Mouse (Mus musculus): Measurements from ENCODE around the gene Gm20683.
A peak's percentile ranks its signal among the peaks of the same experiment; 100 is the strongest.
"Not testable (repeated sequence)": the region's sequence is repeated elsewhere in the genome, so short reads cannot be mapped to it uniquely, and the experiment has no call there.

The Gm20683 gene

DNA sequence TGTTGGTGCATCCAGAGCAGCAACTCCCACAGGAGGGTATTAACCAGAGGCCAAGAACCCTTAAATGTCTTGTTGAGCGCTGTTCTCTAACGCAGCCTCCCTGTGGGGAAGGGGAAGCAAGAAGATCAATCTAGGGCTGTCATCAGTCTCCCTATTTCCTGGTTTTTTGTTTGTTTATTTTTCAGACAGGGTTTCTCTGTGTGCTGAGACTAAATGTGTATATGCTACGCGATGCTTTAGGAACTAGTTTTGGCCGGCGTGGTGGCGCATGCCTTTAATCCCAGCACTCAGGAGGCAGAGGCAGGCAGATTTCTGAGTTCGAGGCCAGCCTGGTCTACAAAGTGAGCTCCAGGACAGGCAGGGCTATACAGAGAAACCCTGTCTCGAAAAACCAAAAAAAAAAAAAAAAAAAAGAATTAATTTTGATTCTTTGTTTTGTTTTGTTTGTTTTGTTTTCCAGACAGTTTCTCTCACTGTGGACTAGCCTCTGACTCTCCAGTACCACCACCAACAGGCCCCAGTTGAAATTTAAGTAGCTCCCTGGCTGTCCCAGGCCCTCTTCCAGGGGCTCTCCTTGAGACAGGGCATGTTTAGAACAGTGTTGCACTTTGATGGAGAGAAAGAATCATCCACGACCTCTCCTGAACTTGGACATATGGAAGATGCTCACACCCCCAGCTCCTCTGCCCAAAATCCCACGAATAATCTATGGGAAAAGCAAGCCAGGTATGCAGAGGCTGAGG, 32.0 kb upstream of the Gm20683 start:
- DNase-seq, result no peak

DNA sequence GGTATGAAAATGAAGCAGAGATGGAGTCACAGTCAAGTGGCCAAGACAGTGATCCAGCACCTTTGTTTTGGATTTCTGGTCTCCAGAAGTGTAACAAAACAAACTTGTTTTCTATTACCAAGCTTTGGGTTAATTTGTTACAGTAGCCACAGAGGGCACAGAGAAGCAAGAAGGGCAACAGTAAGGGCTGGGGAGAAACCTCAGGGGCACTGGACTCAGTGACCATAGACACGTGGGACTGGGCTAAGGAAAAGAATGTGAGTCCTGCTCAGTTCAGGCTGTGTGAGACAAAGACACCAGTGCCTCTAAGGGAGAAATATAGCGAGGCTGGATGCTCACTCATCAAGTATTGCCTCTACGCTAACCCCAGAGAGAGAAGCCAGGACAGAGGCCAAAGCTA, 31.1 kb upstream of the Gm20683 start:
- DNase-seq, result no peak

DNA sequence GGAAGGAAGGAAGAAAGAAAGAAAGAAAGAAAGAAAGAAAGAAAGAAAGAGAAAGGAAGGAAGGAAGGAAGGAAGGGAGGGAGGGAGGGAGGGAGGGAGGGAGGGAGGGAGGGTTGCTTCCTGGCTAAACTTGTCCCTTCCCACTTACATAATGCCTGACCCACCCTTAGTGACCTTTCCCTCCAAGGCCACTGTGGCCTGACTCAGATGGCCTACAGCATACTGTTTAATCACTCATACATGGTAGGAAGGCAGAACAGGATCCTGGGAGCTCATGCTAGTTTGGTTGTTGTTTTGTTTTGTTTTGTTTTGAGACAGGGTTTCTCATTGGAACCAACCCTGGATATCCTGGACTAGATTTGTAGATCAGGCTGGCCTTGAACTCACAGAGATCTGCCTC, 30.0 kb upstream of the Gm20683 start:
- not testable (repeated sequence) for DNase-seq

DNA sequence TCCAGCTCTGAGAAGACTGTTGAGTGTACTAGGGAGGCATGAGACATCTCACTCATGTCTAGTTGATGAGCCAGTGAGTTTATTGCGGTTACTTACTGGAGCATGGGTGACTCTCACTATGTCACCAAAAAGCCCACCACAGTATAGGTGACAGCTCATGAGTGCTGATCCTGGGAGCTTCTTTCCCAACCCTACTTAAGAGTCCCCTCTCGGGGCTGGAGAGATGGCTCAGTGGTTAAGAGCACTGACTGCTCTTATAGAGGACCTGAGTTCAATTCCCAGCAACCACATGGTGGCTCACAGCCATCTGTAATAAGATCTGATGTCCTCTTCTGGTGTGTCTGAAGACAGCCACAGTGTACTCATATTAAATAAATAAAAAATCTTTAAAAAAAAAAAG, 28.4 kb upstream of the Gm20683 start:
- no peak for DNase-seq

DNA sequence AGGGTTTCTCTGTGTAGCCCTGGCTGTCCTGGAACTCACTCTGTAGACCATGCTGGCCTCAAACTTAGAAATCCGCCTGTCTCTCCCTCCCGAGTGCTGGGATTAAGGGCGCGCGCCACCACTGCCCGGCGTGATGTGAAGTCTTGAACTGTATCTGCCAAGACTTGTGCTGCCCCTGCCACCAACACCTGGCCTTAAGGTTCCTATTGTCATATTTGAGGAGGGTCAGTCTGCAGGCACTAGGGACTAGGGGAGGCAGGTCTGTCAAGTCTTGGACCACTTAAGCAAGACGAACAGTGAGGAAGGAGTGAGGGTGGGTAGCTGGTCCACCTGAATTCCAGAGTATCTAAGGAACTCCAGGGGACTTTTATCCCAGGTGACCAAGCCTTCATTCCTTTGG, 27.9 kb upstream of the Gm20683 start:
- DNase-seq, result no peak

DNA sequence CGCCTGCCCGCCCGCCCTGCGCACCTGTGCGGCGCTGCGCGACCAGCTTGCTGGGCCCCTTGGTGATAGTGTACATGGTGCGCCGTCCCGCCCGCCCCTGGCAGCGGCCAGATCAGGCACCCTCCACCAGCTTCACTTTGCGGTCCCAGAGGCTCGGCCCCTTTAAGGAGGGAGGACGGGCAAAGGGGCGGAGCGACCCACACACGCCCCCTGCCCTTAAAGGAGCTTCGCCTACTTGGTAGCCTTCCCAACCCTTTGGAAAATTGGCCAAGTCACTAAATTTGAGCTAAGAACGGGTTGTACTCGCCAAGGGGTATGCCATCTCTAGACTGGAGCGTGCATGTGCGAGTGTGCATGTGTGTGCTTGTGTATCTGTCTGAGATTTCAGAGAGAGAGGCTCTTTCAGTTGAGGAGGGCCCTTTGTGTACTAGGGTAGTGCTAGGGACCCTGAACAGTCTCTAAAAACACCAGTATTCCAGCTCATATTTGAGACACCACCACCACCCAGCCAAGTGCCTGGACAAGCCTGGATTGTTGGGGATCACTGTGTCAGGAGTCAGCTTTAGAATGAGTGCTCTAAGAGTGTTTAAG, 27.1 kb upstream of the Gm20683 start, which contains the start of gene Mcrip2:
Gene Mcrip2, minus strand, starts transcription at position 164 of the 591 bp plus-strand sequence.
- DNase-seq, result peak; percentile 78

DNA sequence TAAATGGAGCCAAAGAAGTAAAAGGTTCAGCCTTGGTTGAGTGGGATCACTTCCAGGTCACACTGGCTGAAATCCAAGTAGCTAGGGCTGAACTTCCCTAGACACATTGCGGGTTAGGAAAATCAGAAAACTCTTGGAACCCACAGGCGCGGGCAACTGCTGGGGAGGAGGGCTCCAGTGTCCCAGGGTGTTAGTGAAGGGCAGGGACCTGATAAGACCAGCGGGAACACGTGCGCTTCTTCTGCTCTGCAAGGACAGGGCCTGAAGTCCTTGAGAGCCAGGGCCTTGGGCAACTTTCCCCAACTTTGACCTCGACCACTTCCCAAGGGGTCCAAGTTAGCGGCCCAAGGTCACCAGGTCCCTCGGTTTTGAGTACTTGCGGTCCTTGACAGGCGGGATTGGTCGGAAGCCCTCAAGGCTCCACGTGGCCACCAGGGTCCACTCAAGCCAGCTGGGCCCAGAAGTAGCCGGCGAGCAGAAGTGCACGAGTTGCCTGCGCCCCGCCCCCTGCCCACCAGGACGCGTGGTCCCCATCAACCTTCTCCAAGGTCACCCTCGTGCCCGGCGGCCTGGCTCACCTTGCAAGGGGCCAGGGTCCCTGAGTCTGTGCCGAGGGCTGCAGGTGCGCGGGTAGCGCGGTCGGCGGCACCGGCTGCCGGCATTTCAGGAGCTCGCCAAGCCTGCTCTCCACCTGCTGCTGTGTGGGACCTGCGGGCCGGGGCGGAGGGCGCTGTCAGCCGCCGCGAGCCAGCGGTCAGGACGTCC, 26.5 kb upstream of the Gm20683 start:
- no peak for DNase-seq

DNA sequence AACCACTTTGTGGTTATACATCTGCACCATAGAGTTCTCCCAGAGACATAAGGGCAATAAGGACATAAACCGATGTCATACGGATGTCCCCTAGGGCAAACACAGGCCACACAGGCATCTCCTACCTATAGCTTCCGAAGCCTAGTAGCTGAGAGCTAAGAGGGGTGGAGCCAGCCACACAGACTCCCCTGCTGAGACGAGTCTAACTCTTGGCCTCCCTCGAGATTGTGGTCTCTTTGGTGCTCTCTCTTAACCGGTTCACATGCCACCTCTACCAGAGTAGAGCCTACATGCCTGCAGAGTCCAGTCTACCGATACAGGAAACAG, 25.9 kb upstream of the Gm20683 start:
- peak; percentile 56 for DNase-seq

DNA sequence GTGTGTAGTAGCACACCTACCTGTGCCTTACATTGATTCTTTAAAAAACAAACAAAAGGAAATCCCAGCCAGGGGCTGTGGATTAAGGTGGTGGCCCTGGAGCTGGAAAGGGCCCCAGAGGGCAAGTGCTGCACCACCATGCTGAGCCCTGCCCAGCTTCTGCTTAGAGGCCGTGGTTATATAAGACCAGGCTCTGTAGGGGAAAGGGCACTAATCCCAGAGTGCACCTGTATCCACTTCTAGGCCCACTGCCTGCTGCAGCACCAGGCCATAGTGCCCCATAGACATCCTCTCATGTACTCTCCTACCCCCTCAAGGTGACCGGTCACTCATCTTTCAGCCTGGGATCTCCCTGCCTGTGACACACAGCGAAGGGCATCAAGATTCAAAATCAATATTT, 24.6 kb upstream of the Gm20683 start:
- no peak for DNase-seq

DNA sequence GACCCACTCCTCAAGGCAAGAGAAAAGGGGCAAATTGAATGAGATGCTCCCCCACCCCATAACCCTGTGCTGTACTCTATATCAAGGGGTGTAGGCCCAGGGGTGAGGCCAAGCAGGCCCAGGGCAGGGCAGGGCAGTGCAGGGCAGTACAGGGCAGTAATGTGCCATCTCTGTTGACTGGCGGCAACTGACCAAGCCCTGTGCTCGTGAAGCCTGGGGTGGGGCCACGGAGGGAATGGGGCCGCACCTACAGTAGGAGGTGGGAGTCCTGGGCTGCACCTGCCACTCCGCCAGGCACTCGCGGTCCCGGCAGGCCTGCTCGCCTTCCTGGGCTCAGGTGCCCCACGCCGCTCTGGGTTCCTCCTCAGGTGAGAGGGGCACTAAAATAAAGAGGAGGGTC, 23.7 kb upstream of the Gm20683 start:
- no peak for DNase-seq

DNA sequence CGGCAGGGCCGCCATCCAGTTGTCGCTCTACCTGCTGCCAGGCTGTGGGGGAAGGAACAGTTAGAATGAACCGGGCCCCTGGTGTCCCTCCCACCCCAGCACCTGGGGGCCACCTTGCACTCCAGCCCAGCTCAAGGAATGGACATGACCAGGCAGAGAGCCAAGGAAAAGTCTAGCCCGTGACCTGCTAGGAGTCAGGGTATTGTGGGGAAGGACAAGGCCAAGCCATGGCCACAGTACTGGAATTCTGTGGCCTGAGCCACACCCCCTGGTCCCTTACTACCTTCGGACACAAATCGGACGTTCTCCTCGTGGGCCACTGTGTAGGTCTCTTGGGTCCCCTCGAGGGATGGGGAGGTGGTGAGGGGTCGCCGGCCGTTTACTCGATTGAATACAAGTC, 22.7 kb upstream of the Gm20683 start:
- no peak for DNase-seq

DNA sequence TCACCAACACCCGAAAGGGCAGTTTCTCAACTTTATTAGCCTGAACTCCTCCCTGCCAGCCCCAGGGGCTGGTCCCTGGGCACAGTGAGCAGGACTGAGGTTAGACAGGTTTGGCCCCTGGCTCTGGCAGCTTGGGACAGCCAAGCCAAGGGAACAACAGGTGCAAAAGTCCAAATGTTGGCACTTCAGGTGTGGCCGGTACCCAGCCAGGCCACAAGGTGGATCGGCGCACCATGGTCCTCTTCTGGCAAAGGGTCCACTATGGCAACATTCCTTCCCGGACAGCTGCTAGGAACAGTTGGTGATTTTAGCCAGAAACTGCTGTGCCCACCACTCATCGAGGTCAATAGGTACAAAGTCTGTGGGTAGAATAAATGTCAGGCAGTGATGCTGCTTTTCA, 22.1 kb upstream of the Gm20683 start:
- no peak for DNase-seq

DNA sequence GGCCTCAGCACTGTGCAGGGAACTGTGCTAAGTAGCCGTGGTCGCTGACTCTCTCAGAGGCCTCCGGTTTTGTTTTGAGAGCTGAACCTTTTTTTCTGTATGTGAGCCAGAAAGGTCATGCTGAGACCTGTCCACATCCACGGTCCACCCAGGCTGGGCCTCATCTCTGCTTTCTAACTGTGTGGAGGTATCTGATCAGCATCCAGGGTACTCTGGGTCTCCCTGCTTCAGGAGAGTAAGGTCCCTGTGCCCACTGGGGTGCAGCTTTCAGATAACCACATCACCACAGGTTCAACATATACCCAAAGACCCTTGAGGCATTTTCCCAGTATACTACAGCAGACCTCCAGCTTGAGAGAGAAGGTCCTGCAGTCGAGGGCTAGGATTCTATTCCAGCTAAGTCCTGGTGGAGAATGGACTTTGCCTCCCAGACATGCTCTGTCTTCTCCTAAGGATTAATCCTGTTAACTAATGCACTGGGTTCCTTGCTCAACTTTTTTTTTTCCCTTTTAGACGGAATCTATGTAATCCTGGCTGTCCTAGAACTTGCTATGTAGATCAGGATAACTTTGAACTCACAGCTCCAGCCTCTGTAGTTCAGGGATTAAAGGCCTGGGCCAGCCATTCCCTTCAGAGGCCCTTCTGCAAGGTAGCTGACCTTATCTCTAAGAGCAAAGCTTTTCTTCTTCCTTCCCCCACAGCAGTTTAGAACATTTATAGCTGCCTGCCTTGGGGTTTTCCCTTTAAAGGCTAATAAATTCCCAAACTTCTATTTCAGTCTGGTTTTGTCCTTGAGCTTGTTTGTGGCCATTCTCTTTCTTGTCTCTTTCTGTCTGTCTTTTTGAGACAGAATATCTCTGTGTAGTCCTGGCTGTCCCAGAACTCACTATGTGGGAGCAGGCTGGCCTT, 20.4 kb upstream of the Gm20683 start:
- no peak for DNase-seq

DNA sequence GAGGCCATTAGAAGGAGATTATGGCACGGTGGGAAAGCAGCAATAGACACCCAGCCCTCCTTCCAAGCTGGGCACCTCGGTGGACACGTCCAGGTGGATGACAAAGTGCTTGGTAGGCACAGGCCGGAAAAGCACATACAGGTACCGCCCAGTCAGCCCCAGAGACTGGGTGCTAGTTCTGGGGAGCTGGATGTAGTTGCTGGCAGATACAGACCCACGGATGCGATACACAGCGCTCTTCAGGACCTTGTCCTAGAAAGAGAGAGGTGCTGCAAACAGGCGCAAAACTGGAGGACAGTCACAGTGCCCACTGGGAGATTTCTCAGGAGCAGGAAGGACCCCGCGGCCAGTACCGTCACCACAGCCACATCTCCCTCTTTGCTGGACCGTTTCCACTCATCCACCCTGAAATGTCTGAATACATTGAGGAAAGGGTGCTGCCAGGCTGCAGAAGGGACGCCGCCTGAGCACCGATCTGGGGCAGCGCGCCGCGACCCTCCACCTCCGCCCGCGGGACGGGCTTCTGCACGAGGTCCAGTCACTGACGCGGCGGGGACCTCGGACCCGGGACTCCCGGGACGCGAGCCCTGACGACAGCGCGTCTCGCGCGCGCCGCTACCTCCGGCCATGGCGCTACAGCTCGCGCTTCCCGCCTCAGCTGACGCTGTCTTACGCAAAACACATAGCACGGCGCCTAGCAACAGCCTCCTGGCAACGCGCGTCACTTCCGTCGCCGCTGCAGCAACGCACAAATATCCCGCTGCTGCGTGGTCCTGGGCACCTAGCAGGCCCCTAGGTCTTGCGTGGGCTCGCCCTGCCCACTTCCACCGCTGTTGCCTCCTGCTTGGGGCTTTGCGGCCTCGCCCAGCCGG, 19.5 kb upstream of the Gm20683 start, which contains the start of gene Wdr90:
Gene Wdr90, minus strand, starts transcription at position 670 of the 872 bp plus-strand sequence.
- peak; percentile 89 for DNase-seq

DNA sequence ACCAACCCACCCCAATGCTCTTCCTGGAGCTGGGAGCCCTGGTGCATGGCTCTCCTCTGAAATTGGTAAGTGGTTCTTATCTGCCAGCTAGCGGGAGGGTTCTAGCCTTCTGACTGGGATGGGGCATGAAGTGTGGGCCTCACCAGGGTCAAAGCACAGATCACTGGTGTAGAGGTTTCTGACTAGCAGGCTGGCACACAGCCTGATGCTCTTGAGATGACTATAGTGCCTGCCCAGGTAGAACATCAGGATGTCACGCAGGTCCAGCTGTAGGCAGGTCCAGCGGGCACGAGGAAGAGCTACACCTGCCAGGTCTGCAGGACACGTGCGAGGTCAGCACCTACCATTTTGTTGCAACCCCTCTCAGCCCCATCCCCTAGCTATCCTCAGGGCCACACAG, 18.7 kb upstream of the Gm20683 start:
- no peak for DNase-seq

DNA sequence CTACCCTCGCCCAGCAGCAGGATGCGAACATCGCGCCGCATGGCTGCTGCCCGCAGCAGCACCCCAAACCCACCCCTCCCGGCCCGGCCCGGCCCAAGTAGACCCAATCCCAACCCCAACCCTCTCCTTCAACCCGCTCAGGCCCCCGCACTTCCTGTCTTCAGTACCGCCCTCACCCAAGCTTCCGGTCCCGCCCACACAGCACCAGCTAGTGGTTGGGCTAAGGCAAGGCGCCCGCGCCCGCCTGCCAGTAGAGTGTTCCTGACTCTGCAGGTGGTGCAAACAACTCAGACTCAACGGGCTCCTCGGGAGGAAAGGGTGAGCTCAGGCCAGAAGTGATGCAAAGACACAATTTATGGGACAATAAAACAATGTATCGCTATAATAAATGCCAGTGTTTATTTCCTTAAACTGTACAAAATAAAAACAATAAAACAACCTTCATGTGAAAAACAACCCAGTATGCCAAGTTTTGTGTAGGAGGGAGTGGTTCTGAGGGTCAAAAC, 2.9 kb upstream of the Gm20683 start, which contains the start of gene Rhot2:
Gene Rhot2, minus strand, starts transcription at position 456 of the 506 bp plus-strand sequence.
- peak; percentile 98 for DNase-seq

DNA sequence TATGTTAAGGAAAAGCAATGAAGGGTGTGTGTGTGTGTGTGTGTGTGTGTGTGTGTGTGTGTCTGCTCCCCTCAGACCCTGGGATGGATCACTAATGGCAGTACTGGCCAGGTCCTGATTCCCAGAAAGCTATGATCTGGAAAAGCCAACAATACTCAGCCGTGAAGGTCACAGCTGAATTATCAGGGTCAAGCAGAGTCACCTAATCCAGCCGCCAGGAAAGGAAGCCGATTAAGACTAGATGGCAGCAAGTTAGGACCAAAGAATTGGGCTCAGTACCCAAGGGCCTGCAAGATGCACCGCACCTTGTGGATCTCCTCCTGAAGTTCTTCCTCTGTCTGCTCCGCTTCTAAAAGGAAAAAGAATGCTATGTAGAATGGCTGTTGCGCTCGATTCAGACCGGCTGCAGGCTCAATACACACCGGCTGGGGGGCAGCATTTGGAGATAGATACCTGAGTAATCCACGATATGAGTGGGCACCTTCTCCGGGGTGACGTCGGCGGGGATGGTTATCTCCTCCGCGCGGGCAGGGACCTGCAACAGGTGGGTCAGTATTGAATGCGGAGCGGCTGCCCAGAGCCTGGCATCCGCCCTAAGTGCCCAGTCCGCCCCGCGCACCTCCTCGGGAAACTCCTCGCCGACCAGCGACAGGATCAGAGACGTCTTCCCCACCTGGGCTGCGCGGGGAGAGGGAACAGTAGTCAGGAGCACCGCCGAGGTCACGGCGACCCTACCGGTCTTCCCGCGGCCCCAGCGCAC, 2.3 kb upstream of the Gm20683 start:
- DNase-seq, result no peak

DNA sequence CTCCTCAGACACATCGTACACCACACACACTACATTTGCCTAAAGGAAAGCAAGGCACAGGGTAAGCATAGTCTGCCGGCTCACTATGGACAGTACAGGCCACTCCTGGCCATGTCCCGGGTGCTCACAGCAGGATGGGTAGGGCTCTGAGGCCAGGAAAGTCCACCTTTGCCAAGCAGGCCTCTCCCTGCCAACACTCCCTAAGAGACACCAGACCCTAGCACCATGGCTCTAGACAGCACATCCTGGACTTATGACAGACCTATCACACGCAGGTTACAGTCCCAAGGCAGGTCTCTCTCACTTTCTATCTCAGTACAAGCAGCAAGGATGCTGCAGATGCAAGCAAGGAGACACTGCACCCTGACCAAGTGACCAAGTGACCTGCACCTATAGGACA, 1.6 kb upstream of the Gm20683 start:
- no peak for DNase-seq

DNA sequence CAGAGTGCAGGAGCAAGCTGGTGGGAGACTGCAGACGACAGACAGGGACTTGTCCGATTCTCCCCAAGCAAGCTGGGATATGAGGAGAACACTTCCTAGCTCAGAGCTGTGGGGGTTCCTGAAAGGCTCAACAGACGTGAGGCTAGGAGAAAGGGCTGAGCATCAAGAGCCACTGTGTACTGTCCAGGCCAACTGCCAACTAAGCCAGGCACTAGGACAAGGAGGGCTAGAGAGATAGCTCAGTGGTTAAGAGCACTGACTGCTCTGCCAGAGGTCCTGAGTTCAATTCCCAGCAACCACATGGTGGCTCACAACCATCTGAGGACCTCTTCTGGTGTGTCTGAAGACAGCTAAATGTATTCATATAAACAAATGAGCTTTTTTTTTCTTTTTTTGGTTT, 946 bp upstream of the Gm20683 start:
- no peak for DNase-seq

DNA sequence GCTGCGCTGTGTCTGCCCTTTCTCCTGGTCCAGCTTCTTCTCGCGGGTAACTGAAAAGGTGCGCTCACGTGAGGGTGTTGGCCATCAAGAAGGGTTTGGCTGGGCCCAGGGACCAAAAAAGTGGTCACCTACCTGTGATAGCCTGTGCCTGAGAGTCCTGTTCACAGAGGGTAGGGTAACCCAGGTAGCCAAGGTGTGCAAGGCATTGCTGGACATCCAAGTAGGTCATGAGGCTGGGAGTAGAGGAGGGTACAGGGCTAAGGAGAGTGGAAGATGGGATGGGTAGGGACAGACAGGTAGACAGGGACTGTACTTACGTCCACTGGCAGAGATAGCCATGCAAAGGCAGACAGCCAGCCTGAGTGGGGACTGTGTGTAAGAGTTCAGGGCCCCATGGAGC, 1.0 kb downstream of the Gm20683 start:
- DNase-seq, result no peak
